Mouse (Mus musculus): ENCODE data around the gene Stk38. TPM values are rescaled to one million over a fixed set of nuclear protein-coding genes. Genes with fewer than 3 reads are reported as not detected.

The Stk38 gene
- polyA plus RNA-seq, 1 experiment, result 98.7 TPM

DNA sequence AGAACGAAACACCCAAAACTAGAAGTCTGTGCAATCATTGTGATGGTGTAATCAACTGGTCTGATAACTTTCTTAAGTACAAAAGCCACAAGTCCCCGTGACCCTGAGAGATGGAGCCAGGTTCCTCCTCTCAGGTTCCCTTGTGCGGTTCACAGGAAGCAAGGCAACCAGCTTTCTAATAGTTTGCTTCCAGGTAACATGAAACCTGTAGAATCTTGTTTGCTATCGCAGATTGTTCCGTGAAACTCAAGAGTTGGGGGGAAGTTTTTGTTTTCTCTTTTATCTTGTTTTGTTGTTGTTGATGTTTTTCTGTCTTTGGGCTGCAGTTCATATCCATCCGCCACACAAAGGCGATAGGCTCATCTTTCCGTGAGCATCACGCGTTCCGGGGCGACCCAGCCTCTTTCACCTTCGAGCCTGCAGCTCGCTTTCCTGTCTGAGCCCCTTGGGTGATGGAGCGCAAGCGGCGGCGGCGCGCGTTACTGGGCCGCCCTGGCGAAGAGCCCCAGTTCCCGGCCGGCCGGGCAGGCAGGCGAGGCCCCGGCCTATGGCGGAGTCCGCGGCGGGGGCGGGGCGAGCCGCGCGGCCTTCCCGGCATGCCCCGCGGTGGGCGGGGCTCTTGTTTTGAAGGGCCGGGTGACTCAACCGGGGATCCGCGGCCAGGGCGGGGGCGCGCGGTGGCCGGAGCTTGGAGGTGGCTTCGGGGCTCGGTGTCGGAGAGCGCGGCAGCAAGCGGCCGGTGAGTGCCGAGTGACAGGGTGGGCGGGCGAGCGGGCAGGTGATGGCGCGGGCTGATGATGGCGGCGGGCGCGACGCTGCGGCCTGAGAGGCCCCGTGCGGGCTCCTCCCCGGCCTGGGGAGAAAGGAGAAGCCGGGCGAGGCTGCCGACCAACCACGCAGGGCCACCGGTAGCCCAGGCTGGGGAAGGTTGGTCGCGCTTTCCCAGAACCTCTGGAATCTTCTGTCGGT is 55.7 kb downstream of the Stk38 start, which contains the start of gene Kctd20:
TSS of gene Kctd20 (plus strand) at position 120 of the 969 bp plus-strand sequence.
- no peak for TF ChIP-seq GATA1 (IDR thresholded peaks at IDR 0.05; ENCODE audit: low read length)

DNA sequence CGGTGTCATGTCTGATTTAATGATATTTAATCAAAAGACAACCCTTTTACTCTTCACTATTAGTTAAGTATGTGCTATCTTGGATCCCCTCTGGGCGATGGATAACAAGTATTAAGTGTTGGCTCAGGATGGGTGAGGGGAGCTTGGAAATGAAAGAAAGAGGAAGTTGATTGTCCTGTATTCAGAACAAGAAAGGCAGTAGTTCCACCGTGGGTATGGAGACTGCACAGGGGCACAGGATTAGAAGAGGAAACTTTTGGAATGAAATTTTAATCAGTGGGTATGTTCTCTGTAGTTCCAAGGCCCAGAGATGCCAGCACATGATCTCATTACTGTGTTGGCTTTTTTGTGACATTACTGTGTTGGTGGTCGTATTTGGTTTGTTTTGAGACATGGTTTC is 57.0 kb downstream of the Stk38 start:
- TF ChIP-seq GATA1 (IDR thresholded peaks at IDR 0.05; ENCODE audit: low read length), result no peak

DNA sequence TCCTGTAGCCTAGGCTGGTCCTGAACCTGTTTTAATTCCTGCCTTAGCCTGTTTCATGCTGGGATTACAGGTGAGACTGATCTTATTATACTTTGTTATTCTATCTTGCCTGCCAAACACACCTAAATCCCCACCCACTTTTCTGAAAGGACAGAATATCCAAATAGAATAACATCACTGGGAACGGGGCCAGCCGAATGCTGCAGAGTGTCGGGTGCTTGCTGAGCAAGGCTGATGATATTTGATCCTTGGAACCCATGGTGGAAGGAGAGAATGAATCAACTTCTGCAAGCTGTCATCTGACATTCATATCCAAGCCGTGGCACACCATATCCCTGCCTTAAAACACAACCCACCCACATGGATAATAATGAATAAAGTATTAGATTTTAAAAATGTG is 59.1 kb downstream of the Stk38 start:
- TF ChIP-seq GATA1 (IDR thresholded peaks at IDR 0.05; ENCODE audit: low read length), result no peak

DNA sequence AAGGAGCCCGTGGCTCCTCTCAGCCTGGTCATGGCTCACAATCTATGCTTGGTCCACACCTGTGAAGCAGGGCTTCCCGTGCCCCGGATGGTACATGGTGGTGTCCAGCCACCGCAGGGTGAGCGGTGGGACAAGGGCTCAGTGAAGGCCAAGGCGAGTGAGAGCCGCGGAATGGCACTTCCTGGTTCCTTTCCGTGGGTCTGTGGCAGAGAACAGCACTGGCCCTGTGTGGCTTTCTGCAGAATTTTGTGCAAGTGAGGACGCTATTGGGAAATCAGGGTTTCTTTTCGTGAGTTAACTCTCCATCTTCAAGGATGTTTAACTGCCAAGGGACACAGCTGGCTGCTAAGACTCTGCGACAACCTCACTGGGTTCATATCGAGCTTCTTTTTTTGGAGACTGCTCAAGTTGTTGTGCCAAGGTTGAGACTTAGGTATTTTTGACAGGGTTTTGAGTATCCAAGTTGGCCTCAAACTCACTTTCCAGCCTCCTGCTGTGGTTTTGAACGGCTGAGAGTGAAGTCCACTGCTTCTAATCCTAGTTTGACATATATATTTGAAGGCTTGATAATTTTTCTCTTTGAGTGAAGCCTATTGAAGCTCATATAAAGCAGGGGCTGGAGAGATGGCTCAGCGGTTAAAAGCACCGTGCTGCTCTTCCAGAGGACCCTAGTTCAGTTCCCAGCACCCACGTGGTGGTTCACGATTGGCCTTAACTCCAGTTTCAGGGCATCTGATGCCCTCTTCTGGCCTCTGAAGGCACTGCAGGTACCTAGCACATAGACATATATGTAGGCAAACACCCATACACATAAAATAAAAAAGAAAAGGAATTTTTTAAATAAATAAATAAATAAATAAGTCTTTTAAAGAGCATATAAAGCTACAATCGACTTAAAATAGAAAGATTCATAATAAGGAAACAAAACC is 60.5 kb downstream of the Stk38 start:
- TF ChIP-seq GATA1 (IDR thresholded peaks at IDR 0.05; ENCODE audit: low read length), result no peak

DNA sequence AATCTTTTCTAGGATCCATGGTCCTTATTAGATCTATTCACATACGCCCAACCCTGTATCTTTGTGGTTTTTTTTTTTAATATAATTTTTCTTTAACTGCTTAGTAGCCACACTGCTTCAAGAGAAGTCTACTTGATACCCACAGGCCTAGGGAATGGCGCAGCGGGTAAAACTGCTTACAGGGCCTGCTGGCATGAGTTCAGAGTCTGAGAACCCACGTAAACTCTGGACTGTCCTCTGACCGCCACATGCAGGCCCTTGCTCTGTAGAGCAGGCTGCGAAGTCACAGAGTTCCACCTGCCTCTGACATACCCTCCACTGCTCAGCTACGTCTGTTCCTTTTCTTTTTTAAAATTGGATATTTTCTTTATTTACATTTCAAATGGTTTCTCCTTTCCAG is 63.3 kb downstream of the Stk38 start:
- TF ChIP-seq GATA1 (IDR thresholded peaks at IDR 0.05; ENCODE audit: low read length), result no peak

DNA sequence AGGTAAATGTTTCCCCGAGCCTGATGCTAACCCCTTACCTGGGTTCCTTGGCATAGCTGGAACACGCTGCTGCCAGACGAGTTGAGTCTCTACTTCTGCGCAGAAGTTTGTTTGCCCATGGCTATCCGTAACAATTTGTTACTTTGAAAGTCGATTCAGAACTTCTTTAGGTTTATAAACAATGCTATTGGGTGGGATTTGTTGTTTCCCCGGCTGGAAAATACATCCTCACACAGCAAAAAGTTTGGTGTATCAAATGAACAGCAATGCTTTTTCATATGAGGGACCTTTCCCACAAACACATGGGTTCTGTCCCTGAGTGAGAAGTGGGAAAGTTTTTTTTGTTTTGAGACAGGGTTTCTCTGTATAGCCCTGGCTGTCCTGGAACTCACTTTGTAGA is 64.1 kb downstream of the Stk38 start, which contains the start of gene Pxt1:
TSS of gene Pxt1 (minus strand) at position 101 of the 400 bp plus-strand sequence.
- no peak for TF ChIP-seq GATA1 (IDR thresholded peaks at IDR 0.05; ENCODE audit: low read length)

DNA sequence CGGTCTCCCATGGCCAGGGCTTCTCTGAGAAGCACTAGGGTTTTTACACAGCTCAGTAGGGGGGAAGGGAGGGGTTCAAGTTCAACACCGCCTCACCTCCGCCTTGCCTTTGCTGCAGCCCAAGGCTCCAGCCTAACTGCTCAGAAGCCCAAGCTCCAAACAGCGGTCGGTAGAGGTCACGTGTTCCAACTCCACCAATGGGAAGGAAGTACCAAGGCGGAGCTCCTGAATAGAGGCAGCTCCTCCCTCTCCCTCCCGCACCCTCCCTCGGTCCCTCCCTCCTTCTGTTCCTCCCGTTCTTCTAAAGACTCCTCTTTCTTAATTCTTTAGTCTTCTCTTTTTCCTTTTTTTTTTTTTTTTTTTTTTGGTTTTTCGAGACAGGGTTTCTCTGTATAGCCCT is 65.7 kb downstream of the Stk38 start:
- no peak for TF ChIP-seq GATA1 (IDR thresholded peaks at IDR 0.05; ENCODE audit: low read length)

DNA sequence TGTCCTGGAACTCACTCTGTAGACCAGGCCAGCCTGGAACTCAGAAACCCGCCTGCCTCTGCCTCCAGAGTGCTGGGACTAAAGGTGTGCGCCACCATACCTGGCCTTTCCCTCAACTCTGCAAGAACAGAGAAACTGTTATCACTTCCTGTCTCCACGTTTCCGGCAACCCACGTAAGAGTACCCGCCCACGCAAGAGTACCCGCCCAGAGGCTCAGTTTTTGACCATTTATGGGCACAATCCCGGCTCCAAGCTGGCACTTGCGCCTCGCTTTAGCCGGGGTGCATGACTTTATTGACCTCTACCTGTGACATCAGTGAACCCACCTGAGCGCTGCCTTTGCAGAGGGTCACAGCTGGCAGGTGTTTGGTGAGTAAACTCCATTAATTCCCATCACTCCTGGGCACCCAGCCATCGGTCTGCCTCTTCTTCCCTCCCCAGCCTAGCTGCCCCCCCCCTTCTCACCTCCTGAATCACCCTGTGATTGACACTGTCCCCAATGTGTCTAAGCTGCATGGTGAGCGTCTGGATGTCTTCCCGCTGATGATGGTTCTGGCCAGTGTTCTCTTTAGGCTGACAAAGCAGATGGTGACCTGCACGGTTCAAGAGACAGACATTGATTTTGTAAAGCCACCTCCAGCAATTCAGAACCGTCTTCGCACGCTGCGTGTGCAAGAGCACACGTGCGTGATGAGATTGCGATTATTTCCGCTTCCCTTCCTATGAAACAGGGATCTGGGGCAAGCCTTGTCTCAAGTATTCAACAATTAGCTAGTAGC is 66.8 kb downstream of the Stk38 start:
- TF ChIP-seq GATA1 (IDR thresholded peaks at IDR 0.05; ENCODE audit: low read length), result no peak

DNA sequence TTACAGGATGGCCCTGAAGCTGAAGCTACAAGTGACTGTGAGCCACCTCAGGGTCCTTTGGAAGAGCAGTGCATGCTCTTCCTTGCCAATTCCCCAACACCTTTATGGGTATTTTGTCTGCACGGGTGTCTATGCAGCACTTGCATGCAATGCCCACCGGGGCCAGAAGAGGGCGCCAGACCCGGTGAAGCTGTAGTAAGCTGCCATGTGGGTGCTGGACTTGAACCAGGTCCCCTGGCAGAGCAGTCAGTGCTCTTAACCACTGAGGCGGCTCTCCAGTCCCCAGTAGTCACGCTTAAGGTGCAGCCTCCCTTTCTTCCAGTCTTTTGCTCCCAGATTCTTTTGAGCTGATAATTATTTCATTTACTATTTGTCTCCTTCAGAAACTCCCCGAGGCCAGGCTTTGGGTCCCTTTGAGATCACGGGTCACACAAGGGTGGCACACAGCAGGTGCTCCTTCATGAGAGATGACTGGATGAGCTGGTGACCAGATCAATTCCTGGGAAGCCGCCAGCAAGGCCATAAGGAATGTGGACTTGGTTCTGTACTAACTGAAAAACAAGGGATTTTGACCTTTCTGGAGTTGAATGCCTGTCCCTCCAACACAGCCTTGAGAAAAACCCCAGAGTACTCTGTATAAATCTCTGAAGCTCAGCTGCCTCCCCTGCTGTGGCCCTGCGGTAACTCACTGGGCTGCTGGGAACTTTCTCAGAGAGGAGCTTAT is 71.0 kb downstream of the Stk38 start:
- no peak for TF ChIP-seq GATA1 (IDR thresholded peaks at IDR 0.05; ENCODE audit: low read length)

DNA sequence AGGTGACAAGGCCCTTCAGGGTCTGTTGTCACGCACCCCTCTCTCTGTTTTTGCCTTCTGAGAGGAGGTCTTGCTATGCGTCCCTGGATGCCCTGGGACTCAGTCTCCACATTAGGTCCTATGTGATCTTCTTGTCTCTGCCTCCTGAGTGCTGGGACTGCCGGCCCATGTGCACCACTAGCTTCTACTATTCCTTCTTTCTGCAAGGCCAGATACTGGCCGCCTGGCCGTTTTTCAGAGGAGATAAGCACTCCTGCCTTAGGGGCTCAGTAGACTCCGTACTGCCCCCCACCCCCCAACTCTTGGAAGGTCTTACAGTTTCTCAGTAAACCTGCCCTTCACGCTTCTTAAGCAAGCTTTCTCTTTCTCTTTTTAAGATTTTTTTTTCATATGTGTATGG is 71.7 kb downstream of the Stk38 start:
- TF ChIP-seq GATA1 (IDR thresholded peaks at IDR 0.05; ENCODE audit: low read length), result no peak

DNA sequence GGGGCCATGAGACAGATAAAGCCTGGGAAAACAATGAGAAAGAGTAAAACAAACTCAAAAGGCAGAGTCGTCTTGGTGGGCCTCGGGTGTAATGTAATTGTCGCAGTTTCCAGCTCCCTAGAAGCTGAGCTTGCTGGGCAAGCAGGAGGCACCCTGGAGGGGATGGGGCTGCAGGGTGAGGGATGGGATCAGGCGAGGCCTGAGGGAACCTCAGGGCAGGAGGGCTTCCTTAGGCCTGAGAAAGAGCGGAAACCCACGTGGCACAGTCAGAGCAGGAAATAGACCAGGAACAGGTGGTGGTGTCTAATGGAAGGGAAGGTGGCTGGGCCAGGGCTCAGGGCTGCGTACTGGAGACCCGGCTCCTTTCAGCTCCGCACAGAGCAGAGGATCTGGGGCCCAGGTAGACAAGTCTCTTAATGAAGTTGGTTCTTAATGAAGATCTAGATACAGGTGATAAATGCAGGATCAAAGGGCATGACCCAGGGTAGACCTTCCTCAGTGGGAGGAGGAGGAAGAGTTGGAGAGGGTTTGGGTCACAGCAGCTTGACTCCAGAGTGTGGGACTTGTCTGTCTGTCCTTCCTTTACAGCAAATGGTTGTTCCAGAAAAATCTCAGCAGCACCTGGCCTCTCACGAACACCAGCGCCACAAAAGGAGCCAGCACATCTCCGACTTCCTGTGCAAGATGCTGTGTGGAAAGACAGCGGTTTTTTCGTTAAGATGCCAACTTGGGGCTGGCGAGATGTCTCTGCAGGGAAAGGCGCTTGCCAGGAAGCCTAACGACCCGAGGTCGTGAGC is 73.5 kb downstream of the Stk38 start:
- TF ChIP-seq GATA1 (IDR thresholded peaks at IDR 0.05; ENCODE audit: low read length), result no peak

DNA sequence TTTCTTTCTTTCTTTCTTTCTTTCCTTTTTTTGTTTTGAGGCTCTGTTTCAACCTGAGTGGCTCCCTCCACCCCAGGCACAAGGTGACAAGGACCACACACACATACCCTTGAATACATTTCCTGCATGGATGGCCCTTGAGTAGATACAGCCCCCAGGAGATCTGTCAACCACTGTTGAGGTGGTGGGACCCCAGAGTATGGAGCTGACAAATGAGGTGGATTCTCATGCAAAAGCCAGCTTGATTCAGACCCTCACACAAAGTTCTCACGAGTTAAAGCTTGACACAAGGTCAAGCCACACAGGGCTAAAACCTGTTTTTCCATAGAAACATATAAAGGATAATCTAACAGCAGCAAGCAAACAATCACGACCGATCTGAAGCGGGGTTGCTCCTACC is 75.5 kb downstream of the Stk38 start:
- TF ChIP-seq GATA1 (IDR thresholded peaks at IDR 0.05; ENCODE audit: low read length), result no peak

DNA sequence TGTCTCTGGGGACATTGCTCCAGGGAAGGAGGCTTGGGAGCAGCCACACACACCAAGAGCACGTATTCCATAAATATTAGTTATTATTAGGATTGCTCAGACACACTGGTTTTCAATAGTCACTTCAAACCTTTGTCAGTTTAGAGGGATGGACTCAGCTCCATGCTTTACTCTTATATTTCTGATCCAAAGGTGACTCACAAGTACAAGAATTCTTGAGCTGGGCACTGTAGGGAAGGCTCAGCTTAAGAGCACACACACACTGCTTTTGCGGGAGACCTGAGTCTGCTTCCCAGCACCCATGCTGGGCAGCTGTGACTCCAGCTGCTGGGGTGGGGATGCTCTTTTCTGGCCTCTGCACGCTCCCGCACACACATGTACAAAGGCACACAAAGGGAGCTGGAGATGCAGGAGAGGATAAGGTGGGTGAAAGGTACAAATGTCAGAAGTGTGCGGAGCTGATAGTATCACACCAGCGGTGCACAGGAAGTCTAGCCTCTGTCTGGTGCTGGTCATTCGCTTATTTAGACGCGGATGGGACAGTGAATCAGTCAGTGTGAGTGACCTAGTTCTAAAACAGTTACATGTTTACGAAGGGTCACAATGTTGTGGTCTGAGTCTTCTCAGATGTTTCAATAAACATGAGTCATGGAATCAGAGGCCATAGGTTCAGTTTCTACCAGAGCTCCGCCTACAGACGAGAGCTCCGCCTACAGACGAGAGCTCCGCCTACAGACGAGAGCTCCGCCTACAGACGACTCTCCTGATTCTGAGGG is 76.2 kb downstream of the Stk38 start:
- no peak for TF ChIP-seq GATA1 (IDR thresholded peaks at IDR 0.05; ENCODE audit: low read length)
